Mouse (Mus musculus): ENCODE measurements around the gene Upf3a. TPM values are rescaled to one million over a fixed set of nuclear protein-coding genes. Genes with fewer than 3 reads are reported as not detected.
"Not testable (repeated sequence)": the region's sequence is repeated elsewhere in the genome, so short reads cannot be mapped to it uniquely, and the experiment has no call there.

Upf3a gene
- 20.3 and 21.3 TPM in 2 replicates for polyA plus RNA-seq (2016; fragmentation: Nextera tagmentation; extraction: Ambion mirVana)

DNA sequence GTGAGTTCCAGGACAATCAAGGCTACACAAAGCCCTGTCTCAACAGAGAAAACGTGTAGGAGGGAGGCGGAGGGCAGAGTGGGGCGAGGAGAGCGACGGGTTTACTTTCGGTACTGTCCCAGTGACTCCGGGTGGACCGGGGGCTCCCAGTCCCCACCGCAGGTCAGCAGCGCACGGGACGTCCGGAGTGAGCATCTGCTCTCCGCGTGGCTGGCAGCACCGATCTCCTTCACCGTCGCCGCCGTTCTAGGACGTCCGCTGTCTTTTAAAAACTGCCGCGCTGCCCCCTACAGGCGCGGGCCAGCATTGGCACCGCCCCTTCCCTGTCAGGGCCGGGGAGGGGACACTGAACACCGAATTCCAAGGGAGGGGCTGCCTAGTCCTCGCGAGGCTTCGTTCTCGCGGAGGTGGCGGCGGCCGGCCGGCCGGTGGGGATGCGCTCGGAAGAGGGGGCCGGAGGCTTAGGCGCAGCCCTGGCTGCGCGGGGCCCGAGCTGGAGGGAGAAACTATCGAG lies at the start of gene Upf3a:
Upf3a (plus strand) TSS at position 366 of the 514 bp plus-strand sequence.
- Histone ChIP-seq H3K27ac (peak within 1 kb of the TSS; percentile 96), H3K27me3 (replicated peaks) (no peaks in the 10 kb centered on the region), H3K4me2 (peak within 1 kb of the TSS; percentile 91), H3K4me3 (peak within 1 kb of the TSS; percentile 74), H3K9ac (peak within 1 kb of the TSS; percentile 88), H3K4me1 (peaks cover 24% of the 10 kb centered on the region), H3K9me3 (replicated peaks) (no peaks in the 10 kb centered on the region), H3K36me3 (peaks cover 33% of the 10 kb centered on the region)
- peak; percentile 90 for ATAC-seq
- WGBS (ENCODE audit: insufficient replicate concordance) = under 1% methylated on average over 47 of the region's 47 CpGs

DNA sequence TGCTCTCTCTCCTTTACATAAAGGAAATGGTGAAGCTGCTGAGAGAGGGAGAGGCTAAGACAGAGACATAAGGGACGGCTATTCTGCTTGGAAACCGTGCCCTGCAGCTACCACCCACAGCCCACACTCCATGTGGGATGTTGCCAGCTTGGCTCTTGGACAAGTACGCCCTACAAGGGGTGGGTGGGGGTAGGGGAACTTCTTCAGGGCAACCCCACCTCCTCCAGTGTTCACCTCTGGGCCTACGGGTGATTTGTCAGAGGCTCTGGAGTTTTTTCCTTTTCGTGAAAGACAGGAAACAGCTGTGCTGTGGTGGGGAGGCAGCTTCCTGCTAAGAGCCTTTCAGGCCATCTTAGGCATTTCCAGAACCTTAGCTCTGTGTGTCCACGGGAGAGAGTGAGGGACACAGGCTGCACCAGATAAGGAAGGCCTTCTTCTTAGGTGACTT lies 45.1 kb upstream of the Upf3a start:
- no peaks in the 10 kb centered on the region for H3K9me3 ChIP-seq (replicated peaks)
- no peaks in the 10 kb centered on the region for H3K27me3 ChIP-seq (replicated peaks)
- 8% methylated on average over 6 of the region's 6 CpGs for WGBS (ENCODE audit: insufficient replicate concordance)
- peak overlapping the region; percentile 49 for H3K9ac ChIP-seq
- no peaks in the 10 kb centered on the region for H3K36me3 ChIP-seq
- peak; percentile 57 for ATAC-seq
- H3K27ac ChIP-seq = peak overlapping the region; percentile 90
- H3K4me1 ChIP-seq = peaks cover 39% of the 10 kb centered on the region
- 0 out of 2 replicates have a peak overlapping the region, but pooled peaks have one; percentile 12 for H3K4me3 ChIP-seq
- H3K4me2 ChIP-seq = peak overlapping the region; percentile 63

DNA sequence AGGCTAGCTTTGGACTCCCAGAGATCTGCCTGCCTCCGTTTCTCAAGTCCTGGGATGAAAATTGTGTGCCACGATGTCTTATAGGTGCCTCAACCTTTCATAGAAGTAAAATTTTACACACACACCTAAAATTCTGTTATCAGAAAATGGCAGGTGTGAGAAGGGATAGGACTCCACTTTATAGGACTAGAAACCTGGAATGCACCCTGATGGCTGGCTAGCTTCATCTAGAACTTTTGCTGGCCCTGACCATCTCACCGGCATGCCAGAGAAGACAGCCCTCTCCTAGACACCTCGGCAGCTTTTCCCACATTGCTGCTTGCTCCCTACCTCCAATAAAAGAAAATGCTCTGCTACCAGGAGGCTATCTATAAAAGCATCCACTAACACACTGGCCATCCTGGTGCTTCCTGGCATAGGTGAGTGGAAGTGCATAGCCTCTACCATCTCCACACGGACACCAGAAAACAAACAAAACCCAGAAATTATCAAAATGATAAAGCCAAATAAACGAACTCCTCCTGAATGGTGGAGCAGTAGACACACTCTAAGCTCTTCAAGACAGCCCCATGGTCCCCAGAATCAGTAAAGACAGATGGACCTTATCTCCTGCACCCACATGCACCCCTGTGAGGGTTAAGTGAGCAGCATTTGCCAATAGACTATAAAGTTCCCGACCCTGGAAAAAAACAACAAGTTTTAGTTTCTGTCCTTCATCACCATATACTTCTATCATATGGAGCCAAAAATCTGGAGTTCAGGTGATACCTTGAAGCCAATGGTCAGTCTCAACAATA lies 44.4 kb upstream of the Upf3a start:
- WGBS (ENCODE audit: insufficient replicate concordance) = 31% methylated on average over 7 of the region's 7 CpGs
- Histone ChIP-seq H3K4me2 (peak overlapping the region; percentile 63), H3K27ac (peak overlapping the region; percentile 90), H3K9ac (peak overlapping the region; percentile 49), H3K36me3 (no peaks in the 10 kb centered on the region), H3K4me3 (peak overlapping the region; percentile 12; the same call in 1 of the 2 replicates), H3K27me3 (replicated peaks) (no peaks in the 10 kb centered on the region), H3K4me1 (peaks cover 39% of the 10 kb centered on the region), H3K9me3 (replicated peaks) (no peaks in the 10 kb centered on the region)
- peak; percentile 97 for ATAC-seq

DNA sequence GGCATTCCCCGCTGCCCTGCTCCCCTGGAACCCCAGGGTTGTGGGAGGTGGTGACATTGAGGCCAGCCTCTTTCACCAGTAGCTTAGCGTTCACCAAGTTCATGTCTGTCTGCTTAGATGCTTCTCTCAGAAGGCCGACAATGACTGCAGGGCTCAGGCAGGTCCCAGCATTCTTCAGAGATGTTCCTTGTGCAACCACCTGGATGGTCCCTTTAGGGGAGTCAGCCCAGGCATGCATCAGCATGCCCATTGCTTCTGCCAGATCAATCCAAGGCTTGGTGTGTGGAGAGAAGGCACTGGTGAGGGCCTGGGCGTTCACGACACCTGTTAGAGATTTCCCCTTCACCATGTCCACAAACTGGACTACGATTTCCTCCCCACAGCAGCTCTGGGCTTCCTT lies 39.2 kb upstream of the Upf3a start:
- not testable (repeated sequence) for H3K9ac ChIP-seq; H3K9me3 ChIP-seq (replicated peaks); H3K27me3 ChIP-seq (replicated peaks); H3K4me3 ChIP-seq; H3K36me3 ChIP-seq; H3K4me2 ChIP-seq; H3K27ac ChIP-seq; ATAC-seq
- 79% methylated on average over 6 of the region's 6 CpGs for WGBS (ENCODE audit: insufficient replicate concordance)
- H3K4me1 ChIP-seq = peaks cover 16% of the 10 kb centered on the region

DNA sequence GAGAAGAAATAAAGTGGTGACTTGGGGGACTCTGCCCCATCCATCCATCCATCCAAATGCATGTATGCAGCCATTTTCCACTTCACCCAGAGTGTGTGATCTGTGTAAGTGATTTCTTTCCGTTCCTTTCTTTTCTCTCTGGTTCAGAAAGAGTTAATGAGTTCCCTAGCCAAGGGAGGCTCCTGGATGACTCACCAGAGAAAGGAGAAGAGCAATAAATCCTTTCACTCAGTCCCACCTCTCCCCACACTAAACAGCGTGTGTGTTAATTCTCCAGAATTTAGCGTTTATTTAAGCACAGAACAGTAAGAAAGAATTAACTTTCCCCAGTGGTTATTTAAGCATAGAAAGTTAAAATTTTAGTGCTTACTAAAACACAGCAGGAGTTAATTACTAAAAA lies 37.8 kb upstream of the Upf3a start:
- Histone ChIP-seq H3K27ac (no peak overlapping the region), H3K9me3 (replicated peaks) (no peaks in the 10 kb centered on the region), H3K4me1 (peaks cover 2% of the 10 kb centered on the region), H3K27me3 (replicated peaks) (no peaks in the 10 kb centered on the region), H3K36me3 (no peaks in the 10 kb centered on the region), H3K4me3 (no peak overlapping the region), H3K4me2 (no peak overlapping the region), H3K9ac (no peak overlapping the region)
- no peak for ATAC-seq
- WGBS (ENCODE audit: insufficient replicate concordance) = 25% methylated on average over 3 of the region's 3 CpGs

DNA sequence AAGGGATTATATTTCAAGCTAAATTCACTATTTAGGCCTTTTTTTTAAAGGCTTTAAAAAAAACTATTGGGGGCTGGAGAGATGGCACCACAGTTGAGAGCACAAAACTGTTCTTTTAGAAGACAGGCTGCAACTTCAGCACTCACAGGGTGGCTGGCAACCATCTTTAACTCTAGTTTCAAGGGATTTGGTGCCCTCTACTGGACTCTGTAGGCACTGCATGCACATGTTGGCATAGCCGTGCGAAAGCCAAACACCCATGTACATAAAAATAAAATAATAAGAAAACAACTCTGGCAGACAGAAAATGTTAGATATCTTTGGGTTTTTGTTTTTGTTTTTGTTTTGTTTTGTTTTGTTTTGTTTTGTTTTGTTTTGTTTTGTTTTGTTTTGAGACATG lies 31.7 kb upstream of the Upf3a start:
- Histone ChIP-seq H3K27me3 (replicated peaks) (0 out of 2 replicates have a peak, but pooled peaks cover 7% of the 10 kb centered on the region), H3K27ac (no peak overlapping the region), H3K9ac (no peak overlapping the region), H3K4me1 (peaks cover 12% of the 10 kb centered on the region), H3K9me3 (replicated peaks) (no peaks in the 10 kb centered on the region), H3K36me3 (no peaks in the 10 kb centered on the region), H3K4me3 (no peak overlapping the region), H3K4me2 (no peak overlapping the region)
- no peak for ATAC-seq
- 14% methylated on average over 2 of the region's 2 CpGs for WGBS (ENCODE audit: insufficient replicate concordance)

DNA sequence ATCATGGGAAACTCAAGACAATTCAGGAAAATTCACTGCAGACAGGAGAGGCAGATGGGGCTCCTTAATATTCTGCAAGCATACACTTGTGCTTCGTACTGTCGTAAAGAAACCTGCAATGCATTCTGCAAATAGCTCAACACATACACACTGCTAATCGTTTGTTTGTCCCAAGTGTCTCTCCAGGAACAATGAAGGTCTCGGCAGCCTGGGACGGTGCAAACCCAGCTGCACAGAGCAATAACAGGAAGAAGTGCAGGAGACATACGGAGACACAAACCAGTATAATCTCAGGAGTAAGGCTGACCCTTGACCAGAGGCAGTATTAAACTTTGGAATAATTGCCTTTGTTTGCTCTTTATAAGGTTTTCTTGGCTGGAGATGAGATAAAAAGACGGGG lies 28.9 kb upstream of the Upf3a start:
- Histone ChIP-seq H3K9ac (no peak overlapping the region), H3K27ac (no peak overlapping the region), H3K27me3 (replicated peaks) (0 out of 2 replicates have a peak, but pooled peaks cover 7% of the 10 kb centered on the region), H3K36me3 (peaks cover 22% of the 10 kb centered on the region), H3K4me1 (peaks cover 22% of the 10 kb centered on the region), H3K4me2 (no peak overlapping the region), H3K4me3 (no peak overlapping the region), H3K9me3 (replicated peaks) (no peaks in the 10 kb centered on the region)
- 74% methylated on average over 7 of the region's 7 CpGs for WGBS (ENCODE audit: insufficient replicate concordance)
- ATAC-seq = no peak

DNA sequence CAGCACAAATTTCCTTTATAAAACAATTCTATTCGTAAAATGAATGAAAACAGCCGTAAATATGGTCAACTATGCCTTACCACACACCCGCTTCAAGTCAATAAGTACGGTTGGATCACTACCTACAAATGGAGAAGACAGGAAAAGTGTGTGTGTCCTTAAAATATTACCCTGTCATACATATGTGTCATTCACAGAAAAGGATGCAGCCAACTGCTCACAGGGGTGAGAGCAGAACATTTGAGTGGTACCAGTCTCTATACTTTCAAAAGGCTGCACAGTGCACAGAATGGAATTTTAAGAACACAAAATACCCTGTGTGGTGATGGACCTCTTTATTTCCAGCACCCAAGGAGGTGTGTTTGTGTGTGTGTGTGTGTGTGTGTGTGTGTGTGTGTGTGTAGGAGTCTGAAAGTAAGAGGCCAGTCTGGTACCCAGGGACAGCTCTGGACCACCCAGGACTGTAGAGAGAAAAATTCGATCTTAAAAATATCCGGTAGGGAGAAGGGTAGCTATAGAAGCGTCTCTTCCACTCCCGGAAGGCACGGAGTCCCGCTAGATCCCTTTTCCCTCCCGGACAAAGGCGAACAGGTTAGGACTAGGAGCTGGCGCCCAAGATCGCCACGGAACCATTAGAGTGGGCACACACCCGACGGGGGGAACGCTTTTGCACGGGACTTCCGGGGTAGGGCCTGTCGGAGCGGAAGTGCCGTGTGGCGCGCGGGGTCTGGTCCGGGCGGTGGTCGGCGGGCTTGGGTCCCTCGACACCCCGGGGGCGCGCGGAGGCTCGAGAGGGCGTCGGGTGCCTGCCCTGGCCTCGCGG lies 28.2 kb upstream of the Upf3a start, which contains the start of gene Cdc16:
Cdc16 (plus strand) TSS at position 695 of the 823 bp plus-strand sequence.
- Histone ChIP-seq H3K4me2 (peak within 1 kb of the TSS; percentile 88), H3K27ac (peak within 1 kb of the TSS; percentile 80), H3K9me3 (replicated peaks) (no peaks in the 10 kb centered on the region), H3K4me1 (peaks cover 22% of the 10 kb centered on the region), H3K27me3 (replicated peaks) (0 out of 2 replicates have a peak, but pooled peaks cover 7% of the 10 kb centered on the region), H3K36me3 (peaks cover 27% of the 10 kb centered on the region), H3K9ac (peak within 1 kb of the TSS; percentile 97), H3K4me3 (peak within 1 kb of the TSS; percentile 98)
- peak; percentile 92 for ATAC-seq
- WGBS (ENCODE audit: insufficient replicate concordance) = 13% methylated on average over 26 of the region's 40 CpGs

DNA sequence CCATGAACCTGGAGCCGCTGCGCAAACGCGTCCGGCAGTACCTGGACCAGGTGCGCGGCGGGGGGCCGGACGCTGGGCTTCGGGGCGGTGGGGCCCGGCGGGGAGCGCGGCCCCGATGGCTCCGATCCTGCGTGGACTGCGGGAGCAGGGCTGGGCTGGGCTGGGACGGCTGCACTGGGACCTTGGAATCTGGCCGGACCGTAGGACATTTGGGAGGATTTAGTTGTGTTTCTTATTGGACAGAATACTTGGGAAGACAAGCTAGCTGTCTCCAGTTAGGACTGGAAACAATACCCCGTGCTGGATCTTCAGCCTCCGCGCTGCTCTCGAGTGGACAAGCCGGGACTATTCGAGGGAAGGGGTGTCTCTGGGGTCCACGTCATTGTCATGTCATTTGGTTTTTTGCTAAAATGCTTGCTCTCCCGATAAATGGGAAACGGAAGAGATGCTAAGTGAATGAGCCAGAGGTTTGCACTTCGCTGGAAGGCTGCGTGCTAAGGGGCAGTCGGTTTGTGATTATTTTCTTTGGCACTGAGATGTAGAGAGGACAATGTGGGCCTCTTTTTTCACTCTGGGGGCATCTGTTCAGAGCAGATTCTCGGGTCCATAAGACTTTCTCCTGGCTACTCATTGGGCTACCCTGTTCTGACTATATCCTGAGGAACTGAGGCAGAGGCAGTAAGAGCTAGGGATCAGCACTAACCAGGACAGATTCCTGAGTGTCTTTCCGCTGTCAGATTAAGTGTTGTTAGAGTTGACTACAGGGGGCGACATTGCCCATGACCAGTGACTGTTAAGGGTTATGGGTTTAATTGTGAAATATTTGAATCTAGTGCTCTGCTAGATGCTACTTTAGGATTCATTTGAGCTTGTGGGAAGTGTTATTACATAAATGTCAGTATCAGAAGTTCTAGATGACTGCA lies 27.3 kb upstream of the Upf3a start:
- Histone ChIP-seq H3K4me2 (peak overlapping the region; percentile 88), H3K4me1 (peaks cover 22% of the 10 kb centered on the region), H3K27me3 (replicated peaks) (0 out of 2 replicates have a peak, but pooled peaks cover 7% of the 10 kb centered on the region), H3K4me3 (peak overlapping the region; percentile 98), H3K9ac (peak overlapping the region; percentile 97), H3K36me3 (peaks cover 36% of the 10 kb centered on the region), H3K9me3 (replicated peaks) (no peaks in the 10 kb centered on the region), H3K27ac (peak overlapping the region; percentile 80)
- WGBS (ENCODE audit: insufficient replicate concordance) = under 1% methylated on average over 36 of the region's 38 CpGs
- peak; percentile 74 for ATAC-seq

DNA sequence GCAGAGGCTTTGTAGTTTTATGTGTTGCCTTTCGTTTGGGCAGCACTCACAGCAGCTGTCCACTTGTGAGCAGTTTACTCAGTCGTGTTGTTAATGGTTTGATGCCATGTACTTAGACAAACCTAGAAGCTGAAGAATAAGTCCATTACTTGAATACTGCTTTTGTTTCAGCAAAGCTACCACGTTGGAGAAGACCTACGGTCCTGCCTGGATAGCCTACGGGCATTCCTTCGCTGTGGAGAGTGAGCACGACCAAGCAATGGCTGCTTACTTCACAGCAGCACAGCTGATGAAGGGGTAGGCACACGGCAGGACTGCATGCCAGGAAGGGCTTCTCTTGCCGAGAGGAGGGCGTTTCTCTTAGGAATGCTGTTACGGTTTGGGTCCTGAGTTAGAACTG lies 16.2 kb upstream of the Upf3a start:
- H3K4me1 ChIP-seq = no peaks in the 10 kb centered on the region
- no peaks in the 10 kb centered on the region for H3K27me3 ChIP-seq (replicated peaks)
- no peak overlapping the region for H3K27ac ChIP-seq
- ATAC-seq = no peak
- H3K9me3 ChIP-seq (replicated peaks) = no peaks in the 10 kb centered on the region
- no peak overlapping the region for H3K9ac ChIP-seq
- H3K36me3 ChIP-seq = peaks cover 93% of the 10 kb centered on the region
- 81% methylated on average over 11 of the region's 11 CpGs for WGBS (ENCODE audit: insufficient replicate concordance)
- no peak overlapping the region for H3K4me2 ChIP-seq
- no peak overlapping the region for H3K4me3 ChIP-seq

DNA sequence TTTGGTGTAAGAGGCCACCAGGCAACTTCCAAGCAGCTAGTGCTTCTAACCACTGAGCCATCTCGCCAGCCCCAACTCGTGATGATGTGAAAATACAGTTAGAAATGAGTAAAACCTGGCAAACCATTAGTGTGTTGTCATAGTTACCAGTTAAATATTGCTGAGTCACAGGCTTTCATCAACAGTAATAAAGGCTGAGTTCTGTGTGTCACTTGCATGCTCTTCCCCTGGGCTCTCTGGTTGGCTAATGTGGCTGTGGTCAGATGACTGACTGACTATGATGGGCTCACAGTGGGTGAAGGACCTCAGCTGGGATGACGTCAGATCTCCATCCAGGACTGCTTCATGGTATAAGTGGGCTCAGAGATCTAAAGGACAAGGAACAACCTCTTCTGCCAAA lies 4.9 kb upstream of the Upf3a start:
- Histone ChIP-seq H3K4me2 (no peak overlapping the region), H3K27me3 (replicated peaks) (no peaks in the 10 kb centered on the region), H3K4me1 (peaks cover 14% of the 10 kb centered on the region), H3K9me3 (replicated peaks) (no peaks in the 10 kb centered on the region), H3K4me3 (no peak overlapping the region), H3K9ac (no peak overlapping the region), H3K36me3 (peaks cover 65% of the 10 kb centered on the region), H3K27ac (no peak overlapping the region)
- 78% methylated on average over 3 of the region's 3 CpGs for WGBS (ENCODE audit: insufficient replicate concordance)
- ATAC-seq = no peak
